Mouse (Mus musculus): ENCODE measurements around the gene Bcar3. TPM values are rescaled to one million over a fixed set of nuclear protein-coding genes. Genes with fewer than 3 reads are reported as not detected.
"Not testable (repeated sequence)": the region's sequence is repeated elsewhere in the genome, so short reads cannot be mapped to it uniquely, and the experiment has no call there.

Gene Bcar3
- total RNA-seq (2015; ENCODE audit: low replicate concordance) (1.3 TPM in 1 of 2 replicates, not detected in the other), total RNA-seq (2017; ENCODE audit: low replicate concordance) (0.34 and 0.70 TPM in 2 replicates)

DNA sequence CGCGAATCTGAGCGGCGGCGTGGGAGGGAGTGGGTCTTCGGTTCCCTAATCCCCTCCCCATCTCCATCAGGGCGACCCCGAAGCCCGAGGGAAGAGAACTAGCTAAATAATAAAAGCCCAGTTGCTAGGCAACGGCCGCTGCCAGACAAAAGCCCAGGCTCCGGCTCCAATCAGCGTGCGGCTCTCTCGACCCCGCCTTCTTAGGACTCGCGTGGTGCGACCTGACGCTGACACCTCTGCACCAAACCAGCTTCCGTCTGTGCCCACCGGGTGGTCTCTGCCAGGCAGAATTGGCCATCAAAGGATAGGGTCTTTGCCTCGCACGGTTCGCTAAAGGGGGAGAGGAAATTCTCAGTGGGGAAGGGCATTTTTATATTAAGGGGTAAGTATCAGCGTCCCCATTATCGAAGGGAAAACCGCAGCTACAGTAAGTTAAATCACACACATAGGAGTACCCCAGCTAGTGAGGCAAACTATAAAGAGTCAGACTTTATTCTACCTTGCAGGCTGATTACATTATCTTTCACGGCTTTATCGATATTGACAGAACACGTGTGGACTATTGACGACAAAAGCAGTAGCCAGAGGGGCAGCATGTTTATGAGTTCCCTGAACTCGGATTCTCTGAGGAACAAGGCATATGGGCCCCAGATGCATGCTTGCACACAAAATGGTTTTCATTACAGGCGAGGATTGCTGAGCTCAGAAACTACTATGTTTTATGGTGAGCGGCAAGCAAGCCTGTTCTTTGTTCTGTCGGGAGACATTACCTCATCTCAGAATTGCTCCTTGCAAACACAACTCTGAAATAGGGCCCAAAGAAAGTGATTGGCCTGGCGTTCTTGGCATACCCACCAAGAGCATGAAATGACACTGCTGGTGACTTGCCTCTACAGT, at the start of gene Bcar3:
TSS of gene Bcar3 (plus strand) at position 183 of the 897 bp plus-strand sequence.
- ATAC-seq (replicated peaks; ENCODE audit: low FRiP score, poor library complexity, severe bottlenecking): no peak

DNA sequence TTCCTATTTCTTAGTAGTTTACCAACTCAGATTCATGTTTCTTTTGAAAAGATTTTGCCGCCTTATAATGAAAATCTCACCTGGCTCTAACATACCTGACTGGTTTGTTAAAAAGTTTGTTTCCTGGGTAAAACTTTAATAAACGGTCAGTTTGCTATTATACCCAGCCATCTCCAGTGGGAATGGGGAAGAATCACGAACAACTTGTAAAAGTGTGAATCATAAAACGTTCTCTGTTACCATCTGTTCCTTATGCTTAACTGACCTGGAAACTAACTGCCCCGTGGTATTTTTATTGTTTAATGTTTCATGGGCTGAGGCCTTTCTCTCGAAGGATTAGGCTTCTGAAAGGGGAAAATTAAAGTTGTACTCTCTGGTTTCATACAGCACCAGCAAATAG, 49.2 kb upstream of the Bcar3 start:
- no peak for ATAC-seq (replicated peaks; ENCODE audit: low FRiP score, poor library complexity, severe bottlenecking)

DNA sequence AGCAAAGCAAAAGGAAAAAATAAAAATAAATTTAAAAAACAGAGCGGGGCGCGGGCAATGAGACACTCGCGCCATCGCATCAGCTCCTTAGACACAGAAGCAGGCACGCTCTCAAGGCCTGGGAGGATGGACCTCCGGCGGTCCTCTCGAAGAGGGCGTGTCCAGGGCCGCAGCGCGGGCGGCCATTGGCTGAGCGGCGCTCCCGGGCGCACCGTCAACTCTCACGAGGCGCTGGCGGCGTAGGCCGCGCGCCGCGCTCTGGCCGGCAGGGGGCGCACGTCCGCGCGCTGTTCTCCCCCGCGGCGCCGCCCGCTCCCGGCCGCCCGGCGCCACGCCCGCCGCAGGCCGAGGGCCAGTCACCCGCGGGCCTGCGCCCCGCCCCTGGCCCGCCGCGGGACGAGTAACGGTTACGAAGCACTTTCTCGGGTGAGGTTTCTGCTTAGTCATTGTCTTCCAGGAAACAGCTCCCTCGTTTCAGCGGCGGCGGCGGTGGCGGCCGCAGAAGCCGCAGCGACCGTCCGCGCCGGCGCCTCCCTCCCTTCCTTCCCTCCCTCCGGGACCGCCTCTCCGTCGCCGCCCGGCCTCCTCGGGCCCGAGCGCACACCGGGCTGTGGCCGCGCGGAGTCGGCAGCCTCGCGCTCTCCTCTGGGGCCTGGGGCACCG, 48.6 kb upstream of the Bcar3 start, which contains the start of gene Gclm:
TSS of gene Gclm (plus strand) at position 343 of the 663 bp plus-strand sequence.
- peak; percentile 78 for ATAC-seq (replicated peaks; ENCODE audit: low FRiP score, poor library complexity, severe bottlenecking)

DNA sequence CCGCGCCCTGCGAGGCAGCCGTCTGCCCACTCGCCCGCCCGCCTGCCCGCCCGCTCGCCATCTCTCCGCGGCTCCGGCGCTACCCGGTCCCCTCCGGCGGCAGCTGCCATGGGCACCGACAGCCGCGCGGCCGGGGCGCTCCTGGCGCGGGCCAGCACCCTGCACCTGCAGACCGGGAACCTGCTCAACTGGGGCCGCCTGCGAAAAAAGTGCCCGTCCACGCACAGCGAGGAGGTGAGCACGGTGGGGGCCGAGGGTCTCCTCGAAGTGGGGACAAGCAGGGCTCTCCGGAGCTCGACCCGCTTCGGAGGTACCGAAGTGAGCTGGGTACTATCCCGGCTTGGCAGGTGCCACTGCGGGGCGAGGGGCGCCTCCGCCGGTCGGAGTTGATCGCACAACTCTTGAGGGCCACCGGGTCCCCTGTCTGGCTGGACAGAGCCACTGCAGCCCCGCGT, 48.0 kb upstream of the Bcar3 start:
- ATAC-seq (replicated peaks; ENCODE audit: low FRiP score, poor library complexity, severe bottlenecking): peak; percentile 11; the same call in 1 of the 2 replicates

DNA sequence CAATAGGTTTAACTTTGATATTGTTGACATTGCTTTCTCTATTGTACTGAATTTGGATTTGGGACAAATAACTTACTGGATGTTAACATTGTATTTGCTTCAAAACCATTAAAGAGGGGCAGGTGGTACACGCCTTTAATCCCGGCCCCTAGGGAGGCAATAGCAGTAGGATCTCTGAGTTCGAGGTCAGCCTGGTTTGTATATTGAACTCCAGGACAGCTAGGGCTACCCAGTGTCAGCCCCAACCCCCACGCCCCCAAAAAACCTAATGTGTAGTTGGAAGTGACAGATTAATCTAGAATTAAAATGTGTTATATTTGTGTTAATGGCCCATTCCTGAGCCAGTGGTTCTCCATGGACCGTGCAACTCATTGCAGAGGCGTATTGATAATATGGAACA, 47.5 kb upstream of the Bcar3 start:
- no peak for ATAC-seq (replicated peaks; ENCODE audit: low FRiP score, poor library complexity, severe bottlenecking)

DNA sequence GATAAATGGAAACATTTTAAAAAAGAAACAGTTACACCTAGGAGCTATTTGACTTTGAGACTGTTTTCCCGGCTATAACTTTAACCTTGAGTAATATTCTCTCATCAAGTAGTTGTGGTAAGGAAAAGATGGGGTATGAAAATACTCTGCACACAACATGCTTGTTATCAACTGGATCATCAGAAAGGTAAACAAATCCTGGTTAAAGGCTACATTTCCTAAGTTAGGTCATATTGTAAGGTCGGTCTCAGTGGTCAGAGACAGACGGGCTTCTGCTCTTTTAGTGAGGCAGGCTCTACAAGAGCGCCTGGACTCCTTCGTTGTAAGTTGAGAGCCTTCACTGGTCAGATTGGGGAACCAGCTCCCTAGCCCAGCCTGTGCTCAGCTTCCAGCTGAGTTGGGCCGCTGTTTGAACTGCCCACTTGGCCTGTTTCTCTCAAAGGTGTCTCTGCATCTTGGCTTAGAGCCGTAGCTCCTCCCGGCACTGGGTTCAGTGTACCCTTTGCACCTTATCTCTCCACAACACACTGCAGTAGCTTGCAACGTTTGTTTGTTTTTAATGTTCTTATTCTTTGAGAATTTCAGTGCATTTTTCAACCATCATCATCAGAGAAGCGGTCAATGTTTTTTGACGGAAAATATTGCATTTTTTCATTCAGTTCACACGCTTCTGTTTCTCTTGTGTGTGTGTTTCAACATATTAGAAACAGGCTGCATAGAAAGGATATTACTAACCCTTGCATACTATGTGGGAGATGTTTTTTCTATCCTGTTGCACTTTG, 46.8 kb upstream of the Bcar3 start:
- peak; percentile 71 for ATAC-seq (replicated peaks; ENCODE audit: low FRiP score, poor library complexity, severe bottlenecking)

DNA sequence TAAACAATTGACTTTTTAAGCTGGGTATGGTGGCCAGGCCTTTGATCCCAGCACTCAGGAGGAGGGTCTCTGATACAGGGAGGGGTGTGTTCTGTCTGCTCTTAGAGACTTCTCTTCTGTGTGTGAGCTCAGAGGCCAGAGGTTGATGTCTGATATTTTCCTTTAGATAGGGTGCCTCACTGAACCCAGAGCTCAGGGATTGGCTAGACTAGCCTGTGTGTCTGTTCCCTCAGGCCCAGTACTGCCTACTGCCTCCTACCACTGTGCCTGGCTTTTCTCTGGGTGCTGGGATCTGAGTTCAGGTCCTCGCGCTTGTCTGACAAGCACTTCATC, 46.2 kb upstream of the Bcar3 start:
- peak; percentile 57 for ATAC-seq (replicated peaks; ENCODE audit: low FRiP score, poor library complexity, severe bottlenecking)

DNA sequence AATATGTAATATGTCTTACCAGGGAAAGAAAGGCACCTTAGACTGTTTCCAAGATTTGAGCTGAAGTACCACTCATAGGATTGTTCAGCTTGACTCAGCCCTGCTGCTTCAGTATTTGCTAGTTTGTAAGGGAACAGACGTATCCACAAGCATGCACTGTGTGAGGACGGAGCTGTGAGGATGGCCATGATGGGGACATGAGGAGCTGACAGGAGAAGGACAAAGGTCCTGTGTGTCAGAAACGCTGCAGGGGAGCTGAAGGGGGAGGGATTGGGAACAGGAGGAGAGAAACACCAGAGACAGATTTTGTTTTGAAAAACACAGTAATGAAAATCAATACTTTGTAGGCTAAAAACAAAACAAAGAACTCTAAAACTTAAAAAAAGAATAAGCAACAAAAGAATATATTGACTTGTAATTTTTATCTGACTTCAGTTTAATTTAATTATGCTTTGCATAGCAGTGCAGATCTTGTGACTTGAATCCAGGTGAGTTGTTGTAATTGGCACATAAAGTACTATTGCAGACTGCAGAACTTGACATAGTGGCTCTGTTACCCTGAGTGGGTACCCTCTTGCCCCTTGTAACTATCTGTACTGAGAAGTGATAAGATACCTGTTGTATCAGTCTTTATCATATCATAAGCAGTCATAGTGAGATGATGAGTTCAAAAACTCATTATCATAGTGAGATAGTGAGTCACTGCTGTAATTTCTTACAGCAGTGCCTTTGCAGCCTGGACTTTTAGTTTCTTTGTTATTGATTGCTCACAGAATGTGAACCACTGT, 41.3 kb upstream of the Bcar3 start:
- ATAC-seq (replicated peaks; ENCODE audit: low FRiP score, poor library complexity, severe bottlenecking): no peak

DNA sequence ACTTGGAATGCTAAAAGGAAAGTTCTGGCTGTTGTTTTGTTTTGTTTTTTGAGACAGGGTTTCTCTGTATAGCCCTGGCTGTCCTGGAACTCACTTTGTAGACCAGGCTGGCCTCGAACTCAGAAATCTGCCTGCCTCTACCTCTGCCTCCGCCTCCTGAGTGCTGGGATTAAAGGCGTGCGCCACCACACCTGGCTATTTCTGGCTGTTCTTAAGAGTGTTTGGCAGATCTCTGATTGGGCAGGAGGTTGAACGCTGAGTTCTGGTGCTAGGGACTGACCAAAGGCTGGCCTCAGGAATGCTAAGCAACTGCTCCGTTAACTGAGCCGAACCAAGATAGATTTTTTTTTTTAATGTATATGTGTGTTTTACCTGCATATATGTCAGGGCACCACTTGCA, 39.9 kb upstream of the Bcar3 start:
- ATAC-seq (replicated peaks; ENCODE audit: low FRiP score, poor library complexity, severe bottlenecking): not testable (repeated sequence)

DNA sequence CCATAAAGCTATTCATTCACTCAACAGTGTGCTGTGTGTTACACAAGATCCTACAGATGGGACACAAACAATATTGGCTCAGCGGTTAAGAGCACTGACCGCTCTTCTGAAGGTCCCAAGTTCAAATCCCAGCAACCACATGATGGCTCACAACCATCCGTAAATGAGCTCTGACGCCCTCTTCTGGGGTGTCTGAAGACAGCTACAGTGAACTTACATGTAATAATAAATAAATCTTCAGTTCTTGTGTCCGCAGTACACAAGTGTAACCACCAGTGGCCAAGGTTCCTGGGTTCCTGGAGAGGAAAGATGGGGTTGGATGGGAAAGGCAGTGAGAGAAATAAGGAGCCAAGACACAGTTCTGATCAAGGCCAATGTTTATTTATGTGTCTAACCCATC, 23.9 kb upstream of the Bcar3 start:
- 0 out of 2 replicates have a peak, but pooled peaks have one; percentile 14 for ATAC-seq (replicated peaks; ENCODE audit: low FRiP score, poor library complexity, severe bottlenecking)

DNA sequence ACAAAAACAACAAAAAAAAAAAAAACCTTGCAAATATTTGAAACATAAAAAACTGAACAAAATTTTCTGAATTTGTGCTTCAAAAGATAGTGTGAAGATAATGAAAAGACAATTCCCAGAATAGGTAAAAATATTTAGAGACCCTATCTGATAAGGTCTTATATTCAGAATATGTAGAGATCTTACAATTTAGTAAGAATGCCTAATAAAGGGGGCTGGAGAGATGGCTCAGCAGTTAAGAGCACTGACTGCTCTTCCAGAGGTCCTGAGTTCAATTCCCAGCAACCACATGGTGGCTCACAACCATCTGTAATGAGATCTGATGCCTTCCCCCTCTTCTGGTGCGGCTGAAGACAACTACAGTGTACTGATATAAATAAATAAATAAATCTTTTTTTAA, 21.4 kb upstream of the Bcar3 start:
- not testable (repeated sequence) for ATAC-seq (replicated peaks; ENCODE audit: low FRiP score, poor library complexity, severe bottlenecking)

DNA sequence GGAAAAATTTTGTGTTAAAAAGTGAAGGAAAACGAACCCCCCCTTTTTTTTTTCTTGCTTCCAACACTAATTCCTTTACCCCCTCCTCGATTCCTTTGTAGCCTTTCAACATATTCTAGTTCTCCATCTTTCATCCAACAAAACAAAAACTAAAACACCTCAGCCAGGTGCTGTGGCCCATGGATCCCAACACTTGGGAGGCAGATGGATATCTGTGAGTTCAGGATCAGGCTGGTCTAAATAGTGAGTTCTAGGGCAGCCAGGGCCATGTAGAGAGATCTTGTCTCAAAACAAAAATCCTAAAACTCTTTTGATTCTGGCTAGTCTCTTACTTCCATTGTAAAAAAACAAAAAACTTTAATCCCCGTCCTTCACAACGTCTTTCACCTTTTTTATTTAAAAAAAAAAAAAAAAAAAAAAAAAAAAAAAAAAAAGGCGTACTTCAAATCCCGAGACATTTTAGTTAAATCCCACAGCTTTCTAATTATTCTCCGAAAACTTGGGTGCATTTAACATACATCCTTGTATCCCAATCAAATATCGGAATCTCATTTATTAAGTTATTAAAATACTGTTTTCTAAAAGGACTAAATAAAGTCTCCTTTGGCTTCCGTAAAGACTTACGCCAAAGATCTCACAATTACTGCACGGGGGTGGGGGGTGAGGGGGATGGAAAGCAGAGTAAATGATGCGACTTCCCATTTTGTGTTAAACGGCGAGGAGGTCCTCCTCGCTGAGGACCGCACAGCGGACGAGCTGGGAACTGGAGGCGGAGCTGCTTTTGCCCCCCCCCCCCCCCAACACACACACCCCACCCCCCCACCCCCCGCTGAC, 20.3 kb upstream of the Bcar3 start:
- ATAC-seq (replicated peaks; ENCODE audit: low FRiP score, poor library complexity, severe bottlenecking): no peak

DNA sequence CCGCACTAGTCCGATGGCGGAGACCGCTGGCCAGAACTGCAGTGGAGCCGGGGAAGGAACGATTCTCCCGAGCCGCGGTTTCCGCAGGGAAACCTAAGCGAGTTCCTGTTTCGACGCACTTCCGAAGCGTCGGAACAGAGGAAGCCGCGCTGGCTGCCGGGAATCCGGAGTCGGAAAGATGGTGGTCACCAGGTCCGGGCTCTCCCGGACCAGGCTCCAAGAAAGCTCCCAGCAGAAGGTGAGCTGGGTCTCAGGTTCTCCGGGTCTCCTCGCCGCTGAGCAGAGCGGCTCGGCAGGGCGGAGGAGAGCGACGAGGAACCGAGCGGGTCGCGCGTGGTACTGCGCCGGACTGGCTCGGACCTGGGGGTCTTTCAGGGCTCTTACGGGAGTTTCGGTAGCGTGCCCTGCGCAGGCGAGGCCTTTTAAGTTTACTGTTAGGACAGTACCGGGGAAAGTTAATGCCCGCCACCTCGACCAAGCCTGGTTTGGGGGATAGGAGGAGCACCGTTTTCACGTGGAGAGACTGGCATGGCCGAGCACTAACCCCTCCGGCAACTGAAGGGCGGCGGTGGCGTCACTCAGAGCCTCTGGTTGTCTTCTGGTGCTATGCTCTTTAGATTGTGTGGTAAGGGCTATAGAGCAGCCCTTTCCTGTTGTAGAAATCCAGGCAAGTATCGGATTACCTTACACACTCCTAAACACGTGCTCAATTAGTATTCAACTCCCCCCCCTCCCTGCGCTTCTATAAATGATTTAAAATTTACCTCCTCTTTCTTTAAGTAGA, 19.5 kb upstream of the Bcar3 start, which contains the start of gene Dnttip2:
TSS of gene Dnttip2 (plus strand) at position 148 of the 784 bp plus-strand sequence.
- ATAC-seq (replicated peaks; ENCODE audit: low FRiP score, poor library complexity, severe bottlenecking): peak; percentile 89

DNA sequence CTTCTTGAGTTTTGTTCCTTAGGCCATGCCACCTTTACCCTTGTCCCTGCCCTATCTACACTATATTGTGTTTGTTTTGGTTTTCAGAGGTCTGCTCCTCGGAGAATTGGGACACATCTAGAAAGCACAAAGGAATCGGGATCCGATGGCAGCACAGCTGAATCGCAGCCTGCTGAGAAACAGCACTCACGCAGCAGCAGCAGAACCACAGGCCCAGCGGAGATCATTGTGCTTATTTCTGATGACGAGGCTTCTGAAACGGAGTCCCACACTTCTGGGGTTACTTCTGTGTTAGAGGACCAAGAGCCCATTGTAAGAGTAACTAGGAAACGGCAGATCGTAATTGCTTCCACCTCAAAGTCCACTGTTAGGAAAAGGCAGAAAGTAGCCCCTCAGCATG, 18.8 kb upstream of the Bcar3 start:
- no peak for ATAC-seq (replicated peaks; ENCODE audit: low FRiP score, poor library complexity, severe bottlenecking)

DNA sequence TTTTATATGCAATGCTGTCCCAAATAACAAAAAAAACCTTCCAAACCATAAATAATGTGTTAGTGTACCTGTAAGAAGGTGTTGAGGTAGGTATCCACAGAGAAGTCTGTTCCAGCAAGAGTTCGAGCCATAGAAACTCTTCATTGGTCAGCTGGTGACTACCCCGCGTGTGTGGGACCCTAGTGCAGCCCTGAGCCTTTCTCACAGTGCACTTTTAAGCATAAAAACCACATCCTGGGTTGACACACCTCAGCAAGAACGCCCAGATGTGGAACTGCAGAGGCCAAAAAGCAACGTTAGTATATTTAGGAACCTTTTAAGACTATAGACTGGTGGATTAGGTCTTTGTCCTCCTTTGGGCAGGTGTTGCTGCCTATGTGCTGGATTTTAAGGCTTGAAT, 6.7 kb upstream of the Bcar3 start:
- no peak for ATAC-seq (replicated peaks; ENCODE audit: low FRiP score, poor library complexity, severe bottlenecking)

DNA sequence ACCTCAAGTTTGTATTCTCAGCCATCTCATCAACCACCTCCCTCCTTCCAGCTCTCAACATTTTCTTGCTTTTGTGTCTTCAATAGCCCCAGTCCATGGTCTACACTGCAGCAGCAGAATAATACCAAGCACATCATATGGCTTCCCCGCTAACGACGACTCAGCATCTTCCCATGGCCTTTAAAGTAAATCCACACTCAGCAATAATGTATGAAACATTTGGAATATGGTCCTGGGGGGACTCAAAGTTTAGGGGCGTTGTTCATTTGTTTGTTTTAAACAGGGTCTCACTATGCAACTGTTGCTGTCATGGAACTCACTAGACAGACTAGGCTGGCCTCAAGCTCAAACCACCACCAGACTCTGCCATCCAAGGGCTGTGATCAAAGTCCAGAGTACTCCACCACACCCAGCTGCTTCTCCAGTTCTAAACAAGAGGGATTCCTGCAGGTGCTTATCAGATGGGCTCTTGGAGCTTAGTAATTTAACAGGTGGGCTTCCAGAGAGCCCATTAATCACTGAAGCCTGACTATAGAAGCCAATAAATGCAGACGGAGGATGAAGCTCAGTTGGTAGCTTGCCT, 5.2 kb upstream of the Bcar3 start:
- no peak for ATAC-seq (replicated peaks; ENCODE audit: low FRiP score, poor library complexity, severe bottlenecking)

DNA sequence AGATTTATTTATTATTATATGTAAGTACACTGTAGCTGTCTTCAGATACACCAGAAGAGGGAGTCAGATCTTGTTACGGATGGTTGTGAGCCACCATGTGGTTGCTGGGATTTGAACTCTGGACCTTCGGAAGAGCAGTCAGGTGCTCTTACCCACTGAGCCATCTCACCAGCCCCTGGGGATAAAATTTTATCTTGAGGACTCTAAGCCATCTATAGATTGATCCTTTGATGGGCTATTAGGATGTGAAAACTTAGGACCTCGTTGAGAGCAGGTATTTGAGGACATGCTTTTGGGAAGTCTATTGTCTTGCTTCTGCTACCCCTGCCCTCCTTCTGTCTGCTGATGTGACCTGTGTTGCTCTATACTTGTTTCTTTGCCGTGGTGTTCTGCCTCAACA, 4.6 kb upstream of the Bcar3 start:
- not testable (repeated sequence) for ATAC-seq (replicated peaks; ENCODE audit: low FRiP score, poor library complexity, severe bottlenecking)
